Mouse (Mus musculus): Measurements from ENCODE around the gene Osbpl2. TPM values are rescaled to one million over a fixed set of nuclear protein-coding genes. Genes with fewer than 3 reads are reported as not detected.

The Osbpl2 gene
- polyA plus RNA-seq, 1 experiment from 2014 or later: 30.9 TPM

- Histone ChIP-seq H3K9ac (no peak overlapping the region), H3K4me2 (no peak overlapping the region), H3K27ac (ENCODE audit: low read depth) (no peak overlapping the region), H3K4me1 (ENCODE audit: insufficient read depth) (no peaks in the 10 kb centered on the region; the same call in 1 of the 2 replicates), H3K4me3 (ENCODE audit: low read depth, low read length) (no peak overlapping the region), H3K9me3 (ENCODE audit: low read depth, low read length) (no peaks in the 10 kb centered on the region), H3K36me3 (ENCODE audit: insufficient read depth) (peaks cover 61% of the 10 kb centered on the region), H3K27me3 (ENCODE audit: insufficient read depth, low read length) (no peaks in the 10 kb centered on the region)
- DNase-seq (no peak), ATAC-seq (ENCODE audit: insufficient read depth) (no peak)
- WGBS: 84% methylated on average over 14 of the region's 14 CpGs
- TF ChIP-seq CTCF (IDR thresholded peaks at IDR 0.05; ENCODE audit: low read depth): no peak
Measured at GRCm38 (mm10) chr2:180202263-180202662, 83.2 kb downstream of the Osbpl2 start.

GRCm38 (mm10) chr2:180202805-180203204 lies 83.7 kb downstream of the Osbpl2 start:
- Histone ChIP-seq H3K9me3 (ENCODE audit: low read depth, low read length) (no peaks in the 10 kb centered on the region), H3K36me3 (ENCODE audit: insufficient read depth) (peaks cover 56% of the 10 kb centered on the region), H3K4me2 (no peak overlapping the region), H3K4me1 (ENCODE audit: insufficient read depth) (no peaks in the 10 kb centered on the region; the same call in 1 of the 2 replicates), H3K4me3 (ENCODE audit: low read depth, low read length) (no peak overlapping the region), H3K9ac (no peak overlapping the region), H3K27ac (ENCODE audit: low read depth) (no peak overlapping the region), H3K27me3 (ENCODE audit: insufficient read depth, low read length) (no peaks in the 10 kb centered on the region)
- no peak for TF ChIP-seq CTCF (IDR thresholded peaks at IDR 0.05; ENCODE audit: low read depth)
- DNase-seq: peak; percentile 81
- ATAC-seq (ENCODE audit: insufficient read depth): peak; percentile 60
- WGBS: 41% methylated on average over 10 of the region's 10 CpGs

- no peak overlapping the region for H3K27ac ChIP-seq (ENCODE audit: low read depth)
- 83% methylated on average over 9 of the region's 9 CpGs for WGBS
- DNase-seq: no peak
- H3K27me3 ChIP-seq (ENCODE audit: insufficient read depth, low read length): no peaks in the 10 kb centered on the region
- TF ChIP-seq CTCF (IDR thresholded peaks at IDR 0.05; ENCODE audit: low read depth): no peak
- no peak overlapping the region for H3K4me2 ChIP-seq
- no peaks in the 10 kb centered on the region for H3K9me3 ChIP-seq (ENCODE audit: low read depth, low read length)
- H3K4me3 ChIP-seq (ENCODE audit: low read depth, low read length): no peak overlapping the region
- peaks cover 43% of the 10 kb centered on the region for H3K36me3 ChIP-seq (ENCODE audit: insufficient read depth)
- no peaks in the 10 kb centered on the region; the same call in 1 of the 2 replicates for H3K4me1 ChIP-seq (ENCODE audit: insufficient read depth)
- no peak for ATAC-seq (ENCODE audit: insufficient read depth)
- no peak overlapping the region for H3K9ac ChIP-seq
Measured at GRCm38 (mm10) chr2:180204501-180204900, 85.4 kb downstream of the Osbpl2 start.

- Histone ChIP-seq H3K36me3 (ENCODE audit: insufficient read depth) (peaks cover 43% of the 10 kb centered on the region), H3K9me3 (ENCODE audit: low read depth, low read length) (no peaks in the 10 kb centered on the region), H3K9ac (no peak overlapping the region), H3K4me2 (no peak overlapping the region), H3K4me1 (ENCODE audit: insufficient read depth) (no peaks in the 10 kb centered on the region; the same call in 1 of the 2 replicates), H3K27ac (ENCODE audit: low read depth) (no peak overlapping the region), H3K27me3 (ENCODE audit: insufficient read depth, low read length) (no peaks in the 10 kb centered on the region), H3K4me3 (ENCODE audit: low read depth, low read length) (no peak overlapping the region)
- 72% methylated on average over 12 of the region's 12 CpGs for WGBS
- TF ChIP-seq CTCF (IDR thresholded peaks at IDR 0.05; ENCODE audit: low read depth): no peak
- no peak for DNase-seq
- ATAC-seq (ENCODE audit: insufficient read depth): no peak
Measured at GRCm38 (mm10) chr2:180205083-180205955, 86.2 kb downstream of the Osbpl2 start.

GRCm38 (mm10) chr2:180205956-180206280 lies 86.8 kb downstream of the Osbpl2 start:
- H3K4me3 ChIP-seq (ENCODE audit: low read depth, low read length): no peak overlapping the region
- no peak for DNase-seq
- no peak for TF ChIP-seq CTCF (IDR thresholded peaks at IDR 0.05; ENCODE audit: low read depth)
- no peak overlapping the region for H3K9ac ChIP-seq
- no peaks in the 10 kb centered on the region for H3K27me3 ChIP-seq (ENCODE audit: insufficient read depth, low read length)
- ATAC-seq (ENCODE audit: insufficient read depth): no peak
- H3K4me2 ChIP-seq: no peak overlapping the region
- H3K9me3 ChIP-seq (ENCODE audit: low read depth, low read length): no peaks in the 10 kb centered on the region
- WGBS: 88% methylated on average over 2 of the region's 2 CpGs
- peaks cover 37% of the 10 kb centered on the region for H3K36me3 ChIP-seq (ENCODE audit: insufficient read depth)
- H3K4me1 ChIP-seq (ENCODE audit: insufficient read depth): no peaks in the 10 kb centered on the region; the same call in 1 of the 2 replicates
- no peak overlapping the region for H3K27ac ChIP-seq (ENCODE audit: low read depth)

GRCm38 (mm10) chr2:180207840-180208239 lies 88.7 kb downstream of the Osbpl2 start:
- Histone ChIP-seq H3K9me3 (ENCODE audit: low read depth, low read length) (no peaks in the 10 kb centered on the region; the same call in 1 of the 2 replicates), H3K27ac (ENCODE audit: low read depth) (no peak overlapping the region), H3K36me3 (ENCODE audit: insufficient read depth) (peaks cover 24% of the 10 kb centered on the region; the same call in 1 of the 2 replicates), H3K27me3 (ENCODE audit: insufficient read depth, low read length) (no peaks in the 10 kb centered on the region), H3K9ac (no peak overlapping the region), H3K4me1 (ENCODE audit: insufficient read depth) (no peaks in the 10 kb centered on the region; the same call in 1 of the 2 replicates), H3K4me2 (no peak overlapping the region), H3K4me3 (ENCODE audit: low read depth, low read length) (no peak overlapping the region)
- no peak for ATAC-seq (ENCODE audit: insufficient read depth)
- DNase-seq: peak; percentile 63
- 63% methylated on average over 7 of the region's 7 CpGs for WGBS
- peak; percentile 62 for TF ChIP-seq CTCF (IDR thresholded peaks at IDR 0.05; ENCODE audit: low read depth)

GRCm38 (mm10) chr2:180208976-180209375 lies 89.9 kb downstream of the Osbpl2 start:
- Histone ChIP-seq H3K27me3 (ENCODE audit: insufficient read depth, low read length) (no peaks in the 10 kb centered on the region), H3K9me3 (ENCODE audit: low read depth, low read length) (no peaks in the 10 kb centered on the region; the same call in 1 of the 2 replicates), H3K36me3 (ENCODE audit: insufficient read depth) (peaks cover 18% of the 10 kb centered on the region), H3K4me2 (no peak overlapping the region), H3K4me1 (ENCODE audit: insufficient read depth) (no peaks in the 10 kb centered on the region), H3K27ac (ENCODE audit: low read depth) (no peak overlapping the region), H3K4me3 (ENCODE audit: low read depth, low read length) (no peak overlapping the region), H3K9ac (no peak overlapping the region)
- peak; percentile 9; the same call in 1 of the 2 replicates for TF ChIP-seq CTCF (IDR thresholded peaks at IDR 0.05; ENCODE audit: low read depth)
- DNase-seq (no peak), ATAC-seq (ENCODE audit: insufficient read depth) (no peak)
- 78% methylated on average over 1 of the region's 1 CpGs for WGBS
